ENCODE assay signal across 8 mouse cellular contexts in the genomic region with DNA sequence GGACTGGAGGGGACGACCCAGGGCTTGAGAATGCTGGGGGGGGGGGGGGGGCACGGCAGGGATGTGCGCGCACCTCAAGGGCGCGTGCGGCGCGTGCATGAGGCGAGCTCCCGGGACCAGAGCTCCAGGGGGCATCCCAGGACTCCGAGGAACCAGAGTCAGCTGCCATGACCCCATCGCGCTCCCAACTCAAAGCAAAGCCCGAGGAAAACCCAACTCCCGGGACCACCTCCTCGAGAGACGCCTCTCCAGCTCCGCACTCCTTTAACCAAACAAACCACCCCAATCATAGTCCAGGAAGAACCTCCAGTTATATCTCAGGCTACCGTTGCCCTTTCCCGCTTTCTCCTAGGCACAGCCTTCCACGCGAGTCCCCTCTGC. TPM values are rescaled to one million over a fixed set of nuclear protein-coding genes. Genes with fewer than 3 reads are reported as not detected.
DNase-seq lines count a peak whose midpoint lies in the region; ATAC-seq and TF ChIP-seq lines count a peak whose summit lies in the region.

No protein-coding gene starts in this region.

- H3K4me3 ChIP-seq in thymus, adult 2 months (ENCODE audit: control insufficient read depth, insufficient read depth, low read length): peak overlapping the region; percentile 58
- peak overlapping the region; percentile 62 for H3K4me3 ChIP-seq in embryonic facial prominence, embryonic 11.5 days (ENCODE audit: low read depth, low read length)
- H3K4me3 ChIP-seq in limb, embryonic 10.5 days: peak overlapping the region; percentile 71
- H3K4me3 ChIP-seq in midbrain, embryonic 12.5 days: peak overlapping the region; percentile 72

- peak; percentile 20 for ATAC-seq in embryonic facial prominence, embryonic 11.5 days (replicated peaks; ENCODE audit: insufficient number of reproducible peaks, low FRiP score, low TSS enrichment, low read depth)
- ATAC-seq in midbrain, embryonic 12.5 days (ENCODE audit: low FRiP score, low read depth): peak; percentile 62

- no peak for DNase-seq in thymus, adult 2 months
- no peak for DNase-seq in thymus, adult 18-20 months
- peak; percentile 51 for DNase-seq in embryonic facial prominence, embryonic 11.5 days (ENCODE audit: low spot score)
- peak; percentile 36 to 52 for DNase-seq in heart, postnatal 14 days
- DNase-seq in limb, embryonic 10.5 days (ENCODE audit: low spot score): peak; percentile 65
- DNase-seq in B cell, adult 2 months: no peak
- no peak for DNase-seq in urinary bladder, postnatal 36 days (ENCODE audit: low spot score in 2 of 2)

- peaks cover 8% of the 10 kb centered on the region for H3K27me3 ChIP-seq in thymus, adult 2 months (ENCODE audit: control insufficient read depth, insufficient read depth, low read length)
- H3K27me3 ChIP-seq in embryonic facial prominence, embryonic 11.5 days (ENCODE audit: control insufficient read depth, insufficient read depth, low read length): peaks cover 5% of the 10 kb centered on the region; the same call in 1 of the 2 replicates
- peaks cover 65% of the 10 kb centered on the region for H3K27me3 ChIP-seq in limb, embryonic 10.5 days (ENCODE audit: low read depth, poor library complexity, severe bottlenecking)
- H3K27me3 ChIP-seq in midbrain, embryonic 12.5 days: 0 out of 2 replicates have a peak, but pooled peaks cover 6% of the 10 kb centered on the region

- TF ChIP-seq CTCF in thymus, adult 2 months (IDR thresholded peaks at IDR 0.05; ENCODE audit: borderline replicate concordance, control insufficient read depth, extremely low read depth, insufficient read depth, low read length, poor library complexity): no peak

- intact Hi-C loops in heart, postnatal 14 days (cut with DNase I): loop anchor here (2.0 to 5.0 kb wide), 4 partner anchors 159 to 369 kb away; no protein-coding TSS in a partner anchor

- no peaks in the 10 kb centered on the region for H3K9me3 ChIP-seq in embryonic facial prominence, embryonic 11.5 days (replicated peaks; ENCODE audit: control insufficient read depth, low read length)
- H3K9me3 ChIP-seq in limb, embryonic 10.5 days (replicated peaks): no peaks in the 10 kb centered on the region
- H3K9me3 ChIP-seq in midbrain, embryonic 12.5 days: no peaks in the 10 kb centered on the region

- 2% methylated on average over 22 of the region's 23 CpGs for WGBS in thymus, adult 2 months
- 0% methylated on average over 15 of the region's 23 CpGs for WGBS in embryonic facial prominence, embryonic 11.5 days
- WGBS in limb, embryonic 10.5 days: 0% methylated on average over 18 of the region's 23 CpGs
- WGBS in midbrain, embryonic 12.5 days: under 1% methylated on average over 15 of the region's 23 CpGs

- peaks cover 9% of the 10 kb centered on the region; the same call in 1 of the 2 replicates for H3K4me1 ChIP-seq in thymus, adult 2 months (replicated peaks; ENCODE audit: control insufficient read depth, insufficient read depth, low read length)
- no peaks in the 10 kb centered on the region for H3K4me1 ChIP-seq in embryonic facial prominence, embryonic 11.5 days (ENCODE audit: control insufficient read depth, insufficient read depth, low read length)
- H3K4me1 ChIP-seq in limb, embryonic 10.5 days: peaks cover 23% of the 10 kb centered on the region
- H3K4me1 ChIP-seq in midbrain, embryonic 12.5 days: peaks cover 12% of the 10 kb centered on the region

- no peak overlapping the region for H3K27ac ChIP-seq in thymus, adult 2 months (ENCODE audit: control insufficient read depth, insufficient read depth, low read length)
- H3K27ac ChIP-seq in embryonic facial prominence, embryonic 11.5 days (replicated peaks; ENCODE audit: low read depth, low read length): no peak overlapping the region
- peak overlapping the region; percentile 70 for H3K27ac ChIP-seq in limb, embryonic 10.5 days
- peak overlapping the region; percentile 67 for H3K27ac ChIP-seq in midbrain, embryonic 12.5 days (replicated peaks)

- peak overlapping the region; percentile 57 for H3K9ac ChIP-seq in embryonic facial prominence, embryonic 11.5 days (replicated peaks; ENCODE audit: low read length)
- peak overlapping the region; percentile 83 for H3K9ac ChIP-seq in midbrain, embryonic 12.5 days (replicated peaks)

- H3K36me3 ChIP-seq in thymus, adult 2 months (ENCODE audit: control insufficient read depth, insufficient read depth, low read length): no peaks in the 10 kb centered on the region
- H3K36me3 ChIP-seq in embryonic facial prominence, embryonic 11.5 days (replicated peaks; ENCODE audit: control insufficient read depth, insufficient read depth, low read depth, low read length): no peaks in the 10 kb centered on the region
- no peaks in the 10 kb centered on the region for H3K36me3 ChIP-seq in limb, embryonic 10.5 days
- no peaks in the 10 kb centered on the region for H3K36me3 ChIP-seq in midbrain, embryonic 12.5 days

- peak overlapping the region; percentile 89 for H3K4me2 ChIP-seq in embryonic facial prominence, embryonic 11.5 days (ENCODE audit: low read depth, low read length)
- peak overlapping the region; percentile 85 for H3K4me2 ChIP-seq in midbrain, embryonic 12.5 days (replicated peaks)

- no peak for TF ChIP-seq POLR2A in thymus, adult 2 months (IDR thresholded peaks at IDR 0.05; ENCODE audit: control insufficient read depth, extremely low read depth, insufficient read depth, low read length, poor library complexity)

RNA-seq across cellular contexts. Expression of a gene that starts 0.6 kb away (rescaled TPM):
- 0.16 and 0.18 TPM in 2 replicates for polyA plus RNA-seq in thymus, adult 2 months (2012; rRNA removed)
- 0.53 and 0.56 TPM in 2 replicates for polyA plus RNA-seq in embryonic facial prominence, embryonic 11.5 days (2014; fragmentation: Nextera tagmentation; extraction: Ambion mirVana)
- 1 to 10 TPM; 2.6 to 3.0 TPM for total RNA-seq in heart, postnatal 14 days (2021)
- 0.11 and 0.16 TPM in 2 replicates for polyA plus RNA-seq in limb, embryonic 10.5 days (2016; fragmentation: Nextera tagmentation; extraction: Ambion mirVana)
- polyA plus RNA-seq in midbrain, embryonic 12.5 days (2016; fragmentation: Nextera tagmentation; extraction: Ambion mirVana): 4.6 and 4.7 TPM in 2 replicates

Comparison
In these comparisons a context has a peak if more than half of its experiments do, and no peak if none do; other contexts are left out.
1. DNase-seq: peak in embryonic facial prominence, embryonic 11.5 days (single experiment), heart, postnatal 14 days (2 of 2) and limb, embryonic 10.5 days (single experiment); none in thymus, adult 2 months (single experiment), thymus, adult 18-20 months (0 of 2), B cell, adult 2 months (0 of 2) and urinary bladder, postnatal 36 days (0 of 2).
2. H3K27ac ChIP-seq: peak in limb, embryonic 10.5 days (single experiment) and midbrain, embryonic 12.5 days (single experiment); none in thymus, adult 2 months (single experiment) and embryonic facial prominence, embryonic 11.5 days (single experiment).
3. Peak in every context shown above with its lines, with median percentiles within 50 percentile points of each other: H3K4me3 ChIP-seq.